Mouse (Mus musculus): ENCODE results near the gene Ptbp3. TPM values are rescaled to one million over a fixed set of nuclear protein-coding genes. Genes with fewer than 3 reads are reported as not detected.

Gene Ptbp3
- total and polyA plus RNA-seq, 2 experiments = 24.1 to 52.6 TPM

- Histone ChIP-seq H3K4me3 (ENCODE audit: insufficient read depth, low read depth, low read length) (no peak overlapping the region), H3K36me3 (ENCODE audit: control insufficient read depth, insufficient read depth, low read length) (no peaks in the 10 kb centered on the region), H3K27ac (replicated peaks; ENCODE audit: insufficient read depth, low read depth, low read length) (no peak overlapping the region), H3K9ac (ENCODE audit: low read depth, low read length) (no peak overlapping the region), H3K79me2 (ENCODE audit: control insufficient read depth, insufficient read depth, low read length) (no peaks in the 10 kb centered on the region), H3K4me1 (ENCODE audit: control insufficient read depth, insufficient read depth, low read length) (no peaks in the 10 kb centered on the region; the same call in 1 of the 2 replicates), H3K27me3 (ENCODE audit: control insufficient read depth, insufficient read depth, low read length) (no peaks in the 10 kb centered on the region)
- no peak for TF ChIP-seq POLR2A (IDR thresholded peaks at IDR 0.05; ENCODE audit: extremely low read depth, insufficient read depth, low read length)
- no peak for TF ChIP-seq CTCF (IDR thresholded peaks at IDR 0.05; ENCODE audit: low read depth, low read length)
- no peak for DNase-seq (ENCODE audit: extremely low read depth, low read depth, low spot score)
- 82% methylated on average over 2 of the region's 2 CpGs for WGBS
Observed at GRCm38 (mm10) chr4:59455465-59455864, 93.7 kb downstream of the Ptbp3 start.

GRCm38 (mm10) chr4:59454046-59454445 is 95.1 kb downstream of the Ptbp3 start:
- Histone ChIP-seq H3K79me2 (ENCODE audit: control insufficient read depth, insufficient read depth, low read length) (no peaks in the 10 kb centered on the region), H3K9ac (ENCODE audit: low read depth, low read length) (no peak overlapping the region), H3K4me3 (ENCODE audit: insufficient read depth, low read depth, low read length) (no peak overlapping the region), H3K27ac (replicated peaks; ENCODE audit: insufficient read depth, low read depth, low read length) (no peak overlapping the region), H3K4me1 (ENCODE audit: control insufficient read depth, insufficient read depth, low read length) (no peaks in the 10 kb centered on the region; the same call in 1 of the 2 replicates), H3K36me3 (ENCODE audit: control insufficient read depth, insufficient read depth, low read length) (no peaks in the 10 kb centered on the region), H3K27me3 (ENCODE audit: control insufficient read depth, insufficient read depth, low read length) (no peaks in the 10 kb centered on the region)
- TF ChIP-seq POLR2A (IDR thresholded peaks at IDR 0.05; ENCODE audit: extremely low read depth, insufficient read depth, low read length) (no peak), CTCF (IDR thresholded peaks at IDR 0.05; ENCODE audit: low read depth, low read length) (no peak)
- 81% methylated on average over 3 of the region's 3 CpGs for WGBS
- DNase-seq (ENCODE audit: extremely low read depth, low read depth, low spot score) = no peak

- Histone ChIP-seq H3K4me3 (ENCODE audit: insufficient read depth, low read depth, low read length) (no peak overlapping the region), H3K4me1 (ENCODE audit: control insufficient read depth, insufficient read depth, low read length) (no peaks in the 10 kb centered on the region; the same call in 1 of the 2 replicates), H3K79me2 (ENCODE audit: control insufficient read depth, insufficient read depth, low read length) (no peaks in the 10 kb centered on the region), H3K27me3 (ENCODE audit: control insufficient read depth, insufficient read depth, low read length) (no peaks in the 10 kb centered on the region), H3K36me3 (ENCODE audit: control insufficient read depth, insufficient read depth, low read length) (no peaks in the 10 kb centered on the region), H3K9ac (ENCODE audit: low read depth, low read length) (no peak overlapping the region), H3K27ac (replicated peaks; ENCODE audit: insufficient read depth, low read depth, low read length) (no peak overlapping the region)
- WGBS = 48% methylated on average over 8 of the region's 8 CpGs
- TF ChIP-seq POLR2A (IDR thresholded peaks at IDR 0.05; ENCODE audit: extremely low read depth, insufficient read depth, low read length) = no peak
- DNase-seq (ENCODE audit: extremely low read depth, low read depth, low spot score) = peak; percentile 24
Observed at GRCm38 (mm10) chr4:59452503-59452933, 96.6 kb downstream of the Ptbp3 start.

DNA sequence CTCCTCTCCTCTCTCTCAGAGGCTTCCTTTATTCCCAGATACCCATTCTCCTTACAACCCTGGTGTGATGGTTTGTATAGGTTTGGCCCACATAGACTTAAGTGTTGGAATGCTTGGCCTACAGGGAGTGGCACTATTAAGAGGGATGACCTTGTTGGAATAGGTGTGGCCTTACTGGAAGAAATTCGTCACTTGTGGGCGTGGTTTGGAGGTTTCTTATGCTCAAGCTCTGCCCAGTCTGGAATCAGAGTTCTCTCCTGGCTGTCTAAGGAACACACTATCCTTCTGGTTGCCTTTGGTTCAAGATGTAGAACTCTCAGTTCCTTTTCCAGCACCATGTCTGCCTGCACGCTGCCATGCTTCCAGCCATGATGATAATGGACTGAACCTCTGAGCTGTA is 98.3 kb downstream of the Ptbp3 start:
- WGBS = 98% methylated on average over 3 of the region's 3 CpGs
- no peak overlapping the region for H3K27ac ChIP-seq (replicated peaks; ENCODE audit: insufficient read depth, low read depth, low read length)
- H3K4me1 ChIP-seq (ENCODE audit: control insufficient read depth, insufficient read depth, low read length) = no peaks in the 10 kb centered on the region; the same call in 1 of the 2 replicates
- no peak overlapping the region for H3K4me3 ChIP-seq (ENCODE audit: insufficient read depth, low read depth, low read length)
- DNase-seq (ENCODE audit: extremely low read depth, low read depth, low spot score) = no peak
- TF ChIP-seq CTCF (IDR thresholded peaks at IDR 0.05; ENCODE audit: low read depth, low read length) (no peak), POLR2A (IDR thresholded peaks at IDR 0.05; ENCODE audit: extremely low read depth, insufficient read depth, low read length) (no peak)
- no peaks in the 10 kb centered on the region for H3K36me3 ChIP-seq (ENCODE audit: control insufficient read depth, insufficient read depth, low read length)
- no peaks in the 10 kb centered on the region for H3K79me2 ChIP-seq (ENCODE audit: control insufficient read depth, insufficient read depth, low read length)
- no peaks in the 10 kb centered on the region for H3K27me3 ChIP-seq (ENCODE audit: control insufficient read depth, insufficient read depth, low read length)
- no peak overlapping the region for H3K9ac ChIP-seq (ENCODE audit: low read depth, low read length)

DNA sequence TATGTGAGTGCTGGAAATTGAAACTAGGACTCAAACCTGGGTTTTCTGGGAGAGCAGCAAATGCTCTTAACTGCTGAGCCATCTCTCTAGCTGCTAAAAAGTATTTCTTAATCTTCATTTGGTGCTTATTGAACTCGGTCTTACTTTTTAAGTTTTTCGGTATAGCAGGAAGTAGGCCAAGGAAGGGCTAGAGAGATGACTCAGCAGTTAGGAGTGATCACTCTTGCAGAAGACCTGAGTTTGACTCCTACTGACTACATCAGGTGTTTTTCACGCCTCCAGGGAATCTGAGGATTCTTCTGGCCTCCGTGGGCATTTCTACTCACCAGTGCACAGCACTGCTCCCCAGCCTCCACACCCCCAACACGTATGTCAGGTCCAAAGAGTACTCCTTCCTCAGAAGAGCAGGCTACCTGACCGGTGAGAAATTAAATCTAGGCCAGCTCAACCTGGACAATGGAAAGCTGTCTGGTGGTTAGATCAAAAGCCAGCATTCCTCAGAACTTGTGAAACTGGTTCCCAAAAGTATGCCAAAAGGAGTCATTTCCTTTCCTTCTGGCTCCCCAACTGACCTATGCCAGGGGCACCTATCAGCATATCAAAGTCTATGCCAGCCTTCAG is 98.8 kb downstream of the Ptbp3 start:
- Histone ChIP-seq H3K27me3 (ENCODE audit: control insufficient read depth, insufficient read depth, low read length) (no peaks in the 10 kb centered on the region), H3K36me3 (ENCODE audit: control insufficient read depth, insufficient read depth, low read length) (no peaks in the 10 kb centered on the region), H3K9ac (ENCODE audit: low read depth, low read length) (no peak overlapping the region), H3K4me3 (ENCODE audit: insufficient read depth, low read depth, low read length) (no peak overlapping the region), H3K27ac (replicated peaks; ENCODE audit: insufficient read depth, low read depth, low read length) (no peak overlapping the region), H3K4me1 (ENCODE audit: control insufficient read depth, insufficient read depth, low read length) (no peaks in the 10 kb centered on the region; the same call in 1 of the 2 replicates), H3K79me2 (ENCODE audit: control insufficient read depth, insufficient read depth, low read length) (no peaks in the 10 kb centered on the region)
- TF ChIP-seq POLR2A (IDR thresholded peaks at IDR 0.05; ENCODE audit: extremely low read depth, insufficient read depth, low read length) (no peak), CTCF (IDR thresholded peaks at IDR 0.05; ENCODE audit: low read depth, low read length) (no peak)
- 84% methylated on average over 6 of the region's 6 CpGs for WGBS
- DNase-seq (ENCODE audit: extremely low read depth, low read depth, low spot score) = no peak

- DNase-seq (ENCODE audit: extremely low read depth, low read depth, low spot score) = no peak
- no peaks in the 10 kb centered on the region for H3K79me2 ChIP-seq (ENCODE audit: control insufficient read depth, insufficient read depth, low read length)
- no peaks in the 10 kb centered on the region for H3K27me3 ChIP-seq (ENCODE audit: control insufficient read depth, insufficient read depth, low read length)
- no peaks in the 10 kb centered on the region for H3K36me3 ChIP-seq (ENCODE audit: control insufficient read depth, insufficient read depth, low read length)
- no peak overlapping the region for H3K4me3 ChIP-seq (ENCODE audit: insufficient read depth, low read depth, low read length)
- H3K27ac ChIP-seq (replicated peaks; ENCODE audit: insufficient read depth, low read depth, low read length) = no peak overlapping the region
- WGBS = 92% methylated on average over 1 of the region's 1 CpGs
- H3K9ac ChIP-seq (ENCODE audit: low read depth, low read length) = no peak overlapping the region
- TF ChIP-seq CTCF (IDR thresholded peaks at IDR 0.05; ENCODE audit: low read depth, low read length) = no peak
- H3K4me1 ChIP-seq (ENCODE audit: control insufficient read depth, insufficient read depth, low read length) = no peaks in the 10 kb centered on the region
Observed at GRCm38 (mm10) chr4:59447296-59447695, 101.9 kb downstream of the Ptbp3 start.
